Comparison of ENCODE assay signal across 13 mouse cellular contexts in the genomic region with DNA sequence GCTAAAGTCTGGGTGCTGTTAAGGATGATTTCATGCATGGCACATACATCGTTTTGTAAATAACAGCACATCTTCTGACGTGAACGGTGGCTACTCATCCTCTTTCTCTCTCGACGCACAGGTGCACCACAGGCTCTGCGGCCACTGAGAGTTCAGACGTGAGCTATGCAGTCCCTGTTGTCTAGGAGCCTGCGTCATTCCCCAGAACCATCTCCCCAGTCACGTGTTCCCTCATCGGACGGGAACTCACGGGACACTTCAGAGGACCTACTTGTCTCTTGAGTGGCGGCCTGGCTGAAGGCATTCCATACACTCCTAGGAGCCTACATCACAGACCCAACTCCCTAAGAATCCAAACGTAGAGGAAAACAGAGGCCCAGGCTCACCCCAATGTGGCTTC. TPM values are rescaled to one million over a fixed set of nuclear protein-coding genes. Genes with fewer than 3 reads are reported as not detected.
DNase-seq lines count a peak whose midpoint lies in the region; ATAC-seq and TF ChIP-seq lines count a peak whose summit lies in the region.
"Had no signal": no experiment of that assay in that cellular context is flagged by ENCODE, and none has a peak within 500 bp of the region (broad histone marks: within the 10 kb centered on the region; RNA-seq: fewer than 3 reads in every experiment).

No protein-coding gene starts in this region.

- no peak overlapping the region for H3K4me2 ChIP-seq in heart, postnatal 0 days (ENCODE audit: low read depth, low read length)

- no peak for TF ChIP-seq POLR2A in heart, adult 2 months (IDR thresholded peaks at IDR 0.05; ENCODE audit: insufficient read depth, low read depth, low read length)

- no peaks in the 10 kb centered on the region for H3K9me3 ChIP-seq in heart, postnatal 0 days (replicated peaks; ENCODE audit: control insufficient read depth, low read length)
- H3K9me3 ChIP-seq: limb, embryonic 12.5 days; midbrain, embryonic 12.5 days had no signal

- H3K9ac ChIP-seq in heart, postnatal 0 days (replicated peaks; ENCODE audit: low read depth, low read length) = no peak overlapping the region
- no peak overlapping the region for H3K9ac ChIP-seq in heart, adult 2 months (ENCODE audit: low read depth, low read length)
- H3K9ac ChIP-seq: forebrain, postnatal 0 days; limb, embryonic 12.5 days; lung, embryonic 14.5 days; midbrain, embryonic 12.5 days had no signal

- no peak for TF ChIP-seq EP300 in heart, postnatal 0 days (IDR thresholded peaks at IDR 0.05; ENCODE audit: low read depth)
- TF ChIP-seq EP300 in heart, adult 2 months (IDR thresholded peaks at IDR 0.05; ENCODE audit: insufficient read depth, low read depth, low read length) = no peak

- DNase-seq in cerebellum, adult 9-10 months = peak; percentile 52
- DNase-seq in heart, postnatal 0 days (ENCODE audit: low spot score) = no peak
- no peak for DNase-seq in heart, adult 2 months
- DNase-seq in ES-CJ7 (ENCODE audit: low read depth, low spot score) = peak; percentile 63
- DNase-seq: adrenal gland, postnatal 14 days; cerebellum, postnatal 36 days; forebrain, postnatal 0 days; lung, embryonic 14.5 days had no signal

- no peaks in the 10 kb centered on the region for H3K27me3 ChIP-seq in heart, postnatal 0 days (ENCODE audit: control insufficient read depth, insufficient read depth, low read length)
- no peaks in the 10 kb centered on the region for H3K27me3 ChIP-seq in heart, adult 2 months (ENCODE audit: control insufficient read depth, insufficient read depth, low read length)

- H3K36me3 ChIP-seq in heart, postnatal 0 days (replicated peaks; ENCODE audit: control insufficient read depth, insufficient read depth, low read length) = no peaks in the 10 kb centered on the region
- H3K36me3 ChIP-seq in heart, adult 2 months (ENCODE audit: control insufficient read depth, insufficient read depth, low read length) = peaks cover 10% of the 10 kb centered on the region
- no peaks in the 10 kb centered on the region for H3K36me3 ChIP-seq in macrophage (ENCODE audit: inconsistent target)
- H3K36me3 ChIP-seq: limb, embryonic 12.5 days; midbrain, embryonic 12.5 days had no signal

- H3K4me3 ChIP-seq in heart, postnatal 0 days (ENCODE audit: low read depth, low read length) = no peak overlapping the region
- H3K4me3 ChIP-seq in heart, adult 2 months = no peak overlapping the region
- H3K4me3 ChIP-seq in macrophage (ENCODE audit: inconsistent target) = no peak overlapping the region

- H3K79me2 ChIP-seq in heart, adult 2 months (replicated peaks; ENCODE audit: control insufficient read depth, insufficient read depth, low read length) = peaks cover 1% of the 10 kb centered on the region; the same call in 1 of the 2 replicates
- H3K79me2 ChIP-seq in macrophage (ENCODE audit: inconsistent target) = peaks cover 27% of the 10 kb centered on the region

- H3K27ac ChIP-seq in heart, postnatal 0 days (ENCODE audit: low read depth) = peak overlapping the region; percentile 96; the same call in 1 of the 2 replicates
- no peak overlapping the region for H3K27ac ChIP-seq in heart, adult 2 months
- peak overlapping the region; percentile 53 for H3K27ac ChIP-seq in macrophage
- H3K27ac ChIP-seq: limb, embryonic 12.5 days; midbrain, embryonic 12.5 days had no signal

- intact Hi-C loops in heart, adult 2 months (cut with DNase I) = loop anchor here (5.0 kb wide), 3 partner anchors 41 to 189 kb away; no protein-coding TSS in a partner anchor

- TF ChIP-seq CTCF in heart, postnatal 0 days (IDR thresholded peaks at IDR 0.05; ENCODE audit: low read depth) = no peak
- TF ChIP-seq CTCF in heart, adult 2 months (IDR thresholded peaks at IDR 0.05) = no peak

- WGBS in heart, postnatal 0 days = 29% methylated on average over 14 of the region's 14 CpGs
- 64% methylated on average over 14 of the region's 14 CpGs for WGBS in heart, adult 2 months
- 85% methylated on average over 14 of the region's 14 CpGs for WGBS in macrophage (ENCODE audit: missing documents)

- ATAC-seq in cerebellum, adult (ENCODE audit: insufficient number of reproducible peaks, low FRiP score, low TSS enrichment) = no peak
- no peak for ATAC-seq in heart, postnatal 0 days (ENCODE audit: insufficient read depth, low read depth)
- ATAC-seq in erythroblast, adult 5-6 weeks (replicated peaks; ENCODE audit: low FRiP score, poor library complexity, severe bottlenecking) = no peak
- ATAC-seq: forebrain, postnatal 0 days had no signal

- H3K4me1 ChIP-seq in heart, postnatal 0 days (ENCODE audit: control insufficient read depth, insufficient read depth) = peaks cover 25% of the 10 kb centered on the region
- peaks cover 8% of the 10 kb centered on the region for H3K4me1 ChIP-seq in heart, adult 2 months (ENCODE audit: control insufficient read depth, insufficient read depth, low read length)

RNA-seq across cellular contexts. Expression of a gene that starts 1.1 kb away (rescaled TPM):
- 105 and 116 TPM in 2 replicates for total RNA-seq in heart, postnatal 0 days (2014; rRNA removed; ENCODE audit: low replicate concordance)
- 76.8 and 76.9 TPM in 2 replicates for polyA plus RNA-seq in heart, postnatal 0 days (2015; fragmentation: Nextera tagmentation; extraction: Ambion mirVana)
- 100 to 1,000 TPM in 1 of 2 experiments, 10 to 100 TPM in 1; 92.7 to 112 TPM for total RNA-seq in heart, adult 2 months (2021)
- polyA plus RNA-seq in heart, adult 2 months (2012; rRNA removed) = 43.6 and 55.3 TPM in 2 replicates
- 100 to 1,000 TPM in 25 of 26 experiments, 10 to 100 TPM in 1; 70.4 to 545 (median 156) TPM for total RNA-seq in macrophage (2018; cell fraction: chromatin; rRNA removed)
- 100 to 1,000 TPM; 155 to 296 (median 210) TPM for total RNA-seq in macrophage (2018; cell fraction: cytosol; rRNA removed)
- 100 to 1,000 TPM; 120 to 291 (median 146) TPM for total RNA-seq in macrophage (2018; cell fraction: nucleus; rRNA removed)
- 131 to 179 TPM (median 142 TPM) in 3 replicates for polyA plus RNA-seq in macrophage (2018)
- total RNA-seq in erythroblast, adult 5-6 weeks (2015; ENCODE audit: low replicate concordance) = 12.9 and 14.6 TPM in 2 replicates
- total RNA-seq in erythroblast, adult 5-6 weeks (2017; ENCODE audit: low replicate concordance) = 13.9 and 21.5 TPM in 2 replicates

Comparison
In these comparisons a context has a peak if more than half of its experiments do, and no peak if none do; other contexts are left out.
1. DNase-seq: peak in cerebellum, adult 9-10 months (single experiment) and ES-CJ7 (single experiment); none in heart, postnatal 0 days (single experiment) and heart, adult 2 months (0 of 2).